Mouse (Mus musculus) neural tube, embryonic 11.5 days (tissue): ENCODE results near the gene Irf3. TPM values are rescaled to one million over a fixed set of nuclear protein-coding genes. Genes with fewer than 3 reads are reported as not detected.

Source experiments
- ATAC-seq: fragments of 200-750 bp; cut with Nextera tagmentation; 2 replicates; pipeline ENCODE4 v1.8.0; 2017; ENCODE audit warnings: moderate number of reproducible peaks, mild to moderate bottlenecking, moderate TSS enrichment, moderate library complexity; ENCODE audit not compliant: insufficient read depth, low FRiP score, low TSS enrichment
- DNase-seq: peaks from one replicate; pipeline ENCODE4 v3.0.0-alpha.2; 2015; ENCODE audit warnings: low spot score
- H3K27ac ChIP-seq: fragments of 300-500 bp; sonication (generic); 2 replicates; pipeline ENCODE4 v1.5.1; 2014; ENCODE audit warnings: low read depth, mild to moderate bottlenecking, low read length
- H3K27me3 ChIP-seq: fragments of 300-500 bp; sonication (generic); 2 replicates; pipeline ENCODE4 v1.6.1; 2014; ENCODE audit warnings: mild to moderate bottlenecking, low read length, mixed read lengths; ENCODE audit not compliant: control insufficient read depth, insufficient read depth
- H3K36me3 ChIP-seq: fragments of 300-500 bp; sonication (generic); 2 replicates; pipeline ENCODE4 v1.6.1; 2014; ENCODE audit warnings: mild to moderate bottlenecking, low read length, moderate library complexity, mixed read lengths; ENCODE audit not compliant: control insufficient read depth, insufficient read depth
- H3K4me1 ChIP-seq: fragments of 300-500 bp; sonication (generic); 2 replicates; pipeline ENCODE4 v1.6.1; 2014; ENCODE audit warnings: low read length, mixed read lengths; ENCODE audit not compliant: control insufficient read depth, insufficient read depth
- H3K4me2 ChIP-seq: fragments of 300-500 bp; sonication (generic); 2 replicates; pipeline ENCODE4 v1.6.1; 2014; ENCODE audit warnings: low read depth, mild to moderate bottlenecking, moderate library complexity
- H3K4me3 ChIP-seq: fragments of 300-500 bp; sonication (generic); 2 replicates; pipeline ENCODE4 v1.5.1; 2014; ENCODE audit warnings: low read depth, low read length
- H3K9ac ChIP-seq: fragments of 300-500 bp; sonication (generic); 2 replicates; pipeline ENCODE4 v1.6.1; 2014; ENCODE audit warnings: mild to moderate bottlenecking, low read length
- H3K9me3 ChIP-seq: fragments of 300-500 bp; sonication (generic); 2 replicates; pipeline ENCODE4 v1.6.1; 2016; ENCODE audit warnings: low read length; ENCODE audit not compliant: control insufficient read depth
- WGBS: fragments of 180-500 bp; shearing (Covaris S2); extraction: QIAGEN DNeasy Blood & Tissue Kit; methylation state at CpG from one replicate; pipeline ENCODE4 v1.1.7; 2014; 5-methylcytosine and 5-hydroxymethylcytosine counted together
- polyA plus RNA-seq: library from polyadenylated mRNA; unstranded; fragments of >200 nt; fragmentation: Nextera tagmentation; extraction: Ambion mirVana; gene quantifications from 2 replicates; pipeline ENCODE4 v1.2.1, GENCODE M21; 2014

Gene Irf3
- polyA plus RNA-seq: 67.1 and 72.3 TPM in 2 replicates

GRCm38 (mm10) chr7:44997231-44997939, at the start of gene Irf3:
Gene Irf3, plus strand, starts transcription at chr7:44997648.
- WGBS: under 1% methylated on average over 43 of the region's 43 CpGs
- peaks cover 13% of the 10 kb centered on the region for H3K4me1 ChIP-seq
- peak; percentile 89 for ATAC-seq
- peaks cover 25% of the 10 kb centered on the region for H3K36me3 ChIP-seq
- H3K4me2 ChIP-seq: peak within 1 kb of the TSS; percentile 88
- peak within 1 kb of the TSS; percentile 70 for H3K4me3 ChIP-seq
- H3K27ac ChIP-seq: peak within 1 kb of the TSS; percentile 54
- peak within 1 kb of the TSS; percentile 65 for H3K9ac ChIP-seq
- no peaks in the 10 kb centered on the region for H3K9me3 ChIP-seq
- no peaks in the 10 kb centered on the region for H3K27me3 ChIP-seq
- DNase-seq: peak; percentile 95

- Histone ChIP-seq H3K27ac (no peak overlapping the region), H3K9ac (no peak overlapping the region), H3K4me3 (no peak overlapping the region), H3K9me3 (no peaks in the 10 kb centered on the region), H3K36me3 (no peaks in the 10 kb centered on the region), H3K27me3 (peaks cover 15% of the 10 kb centered on the region), H3K4me2 (no peak overlapping the region), H3K4me1 (no peaks in the 10 kb centered on the region)
- DNase-seq: no peak
- 80% methylated on average over 6 of the region's 6 CpGs for WGBS
- no peak for ATAC-seq
These were observed 47.5 kb upstream of the Irf3 start for GRCm38 (mm10) chr7:44949922-44950321.

GRCm38 (mm10) chr7:44951960-44952359, 45.5 kb upstream of the Irf3 start:
- Histone ChIP-seq H3K9ac (no peak overlapping the region), H3K9me3 (no peaks in the 10 kb centered on the region), H3K4me3 (peak overlapping the region; percentile 38), H3K4me2 (peak overlapping the region; percentile 81), H3K27me3 (peaks cover 15% of the 10 kb centered on the region), H3K36me3 (no peaks in the 10 kb centered on the region), H3K27ac (no peak overlapping the region), H3K4me1 (no peaks in the 10 kb centered on the region)
- WGBS: under 1% methylated on average over 10 of the region's 10 CpGs
- ATAC-seq (no peak), DNase-seq (peak; percentile 47)

- Histone ChIP-seq H3K9me3 (no peaks in the 10 kb centered on the region), H3K4me2 (peak overlapping the region; percentile 81), H3K4me1 (no peaks in the 10 kb centered on the region), H3K27ac (no peak overlapping the region), H3K36me3 (no peaks in the 10 kb centered on the region), H3K4me3 (peak overlapping the region; percentile 38), H3K27me3 (peaks cover 15% of the 10 kb centered on the region), H3K9ac (peak overlapping the region; percentile 66)
- DNase-seq (peak; percentile 91), ATAC-seq (peak; percentile 84)
- WGBS: 6% methylated on average over 24 of the region's 24 CpGs
These were observed 44.7 kb upstream of the Irf3 start for GRCm38 (mm10) chr7:44952611-44953306.

GRCm38 (mm10) chr7:44953561-44953960, 43.9 kb upstream of the Irf3 start:
- no peak overlapping the region for H3K27ac ChIP-seq
- peaks cover 15% of the 10 kb centered on the region for H3K27me3 ChIP-seq
- no peaks in the 10 kb centered on the region for H3K36me3 ChIP-seq
- 54% methylated on average over 14 of the region's 14 CpGs for WGBS
- no peaks in the 10 kb centered on the region for H3K4me1 ChIP-seq
- ATAC-seq: no peak
- H3K4me2 ChIP-seq: no peak overlapping the region
- H3K9me3 ChIP-seq: no peaks in the 10 kb centered on the region
- DNase-seq: no peak
- H3K9ac ChIP-seq: no peak overlapping the region
- H3K4me3 ChIP-seq: no peak overlapping the region

- ATAC-seq (no peak), DNase-seq (no peak)
- Histone ChIP-seq H3K4me2 (no peak overlapping the region), H3K36me3 (no peaks in the 10 kb centered on the region), H3K4me1 (no peaks in the 10 kb centered on the region), H3K9me3 (no peaks in the 10 kb centered on the region), H3K4me3 (no peak overlapping the region), H3K27me3 (peaks cover 15% of the 10 kb centered on the region), H3K9ac (no peak overlapping the region), H3K27ac (no peak overlapping the region)
- 84% methylated on average over 12 of the region's 12 CpGs for WGBS
These were observed 43.2 kb upstream of the Irf3 start for GRCm38 (mm10) chr7:44954091-44954885.

GRCm38 (mm10) chr7:44955628-44956027, 41.8 kb upstream of the Irf3 start:
- Histone ChIP-seq H3K4me1 (no peaks in the 10 kb centered on the region), H3K27me3 (peaks cover 11% of the 10 kb centered on the region), H3K27ac (no peak overlapping the region), H3K4me2 (no peak overlapping the region), H3K36me3 (no peaks in the 10 kb centered on the region), H3K4me3 (no peak overlapping the region), H3K9ac (no peak overlapping the region), H3K9me3 (no peaks in the 10 kb centered on the region)
- 50% methylated on average over 5 of the region's 5 CpGs for WGBS
- ATAC-seq: no peak
- DNase-seq: no peak

GRCm38 (mm10) chr7:44956266-44956665, 41.2 kb upstream of the Irf3 start:
- H3K27ac ChIP-seq: no peak overlapping the region
- H3K27me3 ChIP-seq: peaks cover 6% of the 10 kb centered on the region
- no peak overlapping the region for H3K9ac ChIP-seq
- WGBS: 62% methylated on average over 6 of the region's 6 CpGs
- H3K4me2 ChIP-seq: no peak overlapping the region
- H3K9me3 ChIP-seq: no peaks in the 10 kb centered on the region
- H3K4me3 ChIP-seq: no peak overlapping the region
- no peak for DNase-seq
- no peak for ATAC-seq
- no peaks in the 10 kb centered on the region for H3K36me3 ChIP-seq
- no peaks in the 10 kb centered on the region for H3K4me1 ChIP-seq
